23 mouse cellular contexts compared by ENCODE assay signal in the genomic region with DNA sequence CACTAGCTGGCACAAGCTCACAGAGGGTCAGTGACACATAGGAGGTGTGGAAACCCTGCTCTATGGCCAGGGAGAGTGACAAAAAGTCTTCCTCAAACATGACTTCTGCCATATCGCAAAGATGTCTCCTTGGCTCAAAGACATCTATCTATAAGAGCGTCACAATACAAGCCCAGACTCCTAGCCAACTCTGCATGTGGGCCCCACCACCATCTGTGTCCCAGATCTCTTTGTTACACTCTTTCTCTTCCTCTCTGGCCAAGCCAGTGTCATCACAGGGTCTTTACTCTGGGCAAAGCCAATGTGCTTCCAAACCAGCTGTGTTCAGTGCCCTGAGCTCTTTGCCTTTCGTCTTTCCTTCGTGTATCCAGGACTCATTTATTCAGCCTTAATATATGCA.
DNase-seq lines count a peak whose midpoint lies in the region; ATAC-seq and TF ChIP-seq lines count a peak whose summit lies in the region.
"Had no signal": no experiment of that assay in that cellular context is flagged by ENCODE, and none has a peak within 500 bp of the region (broad histone marks: within the 10 kb centered on the region; RNA-seq: fewer than 3 reads in every experiment).

No protein-coding gene starts in this region.

- H3K4me2 ChIP-seq in hindbrain, embryonic 16.5 days (ENCODE audit: low read length): no peak overlapping the region
- H3K4me2 ChIP-seq in hindbrain, embryonic 14.5 days (replicated peaks): no peak overlapping the region
- no peak overlapping the region for H3K4me2 ChIP-seq in limb, embryonic 15.5 days
- H3K4me2 ChIP-seq: embryonic facial prominence, embryonic 12.5 days; forebrain, embryonic 13.5 days; heart, embryonic 13.5 days had no signal

- WGBS in cerebellum, adult 2 months: 19% methylated on average over 4 of the region's 4 CpGs
- WGBS in hindbrain, embryonic 16.5 days: 66% methylated on average over 4 of the region's 4 CpGs
- WGBS in hindbrain, embryonic 14.5 days: 66% methylated on average over 4 of the region's 4 CpGs
- 77% methylated on average over 4 of the region's 4 CpGs for WGBS in limb, embryonic 15.5 days
- 88% methylated on average over 4 of the region's 4 CpGs for WGBS in limb, embryonic 10.5 days

- H3K36me3 ChIP-seq in hindbrain, embryonic 16.5 days (ENCODE audit: control insufficient read depth, insufficient read depth, low read length): no peaks in the 10 kb centered on the region
- no peaks in the 10 kb centered on the region for H3K36me3 ChIP-seq in hindbrain, embryonic 14.5 days (replicated peaks; ENCODE audit: control insufficient read depth, insufficient read depth)
- H3K36me3 ChIP-seq in limb, embryonic 15.5 days: no peaks in the 10 kb centered on the region
- H3K36me3 ChIP-seq in limb, embryonic 10.5 days: no peaks in the 10 kb centered on the region
- H3K36me3 ChIP-seq: embryonic facial prominence, embryonic 12.5 days; forebrain, embryonic 10.5 days; heart, embryonic 10.5 days; heart, embryonic 13.5 days had no signal

- no peak overlapping the region for H3K4me3 ChIP-seq in cerebellum, adult 2 months (replicated peaks; ENCODE audit: insufficient read depth, low read depth, low read length)
- H3K4me3 ChIP-seq in hindbrain, embryonic 16.5 days (ENCODE audit: low read length): no peak overlapping the region
- H3K4me3 ChIP-seq in hindbrain, embryonic 14.5 days (replicated peaks; ENCODE audit: low read length): no peak overlapping the region
- H3K4me3 ChIP-seq in limb, embryonic 15.5 days: no peak overlapping the region
- no peak overlapping the region for H3K4me3 ChIP-seq in limb, embryonic 10.5 days
- H3K4me3 ChIP-seq: embryonic facial prominence, embryonic 12.5 days; forebrain, embryonic 10.5 days; forebrain, embryonic 13.5 days; heart, adult 2 months; heart, embryonic 10.5 days; heart, embryonic 13.5 days had no signal

- no peak overlapping the region for H3K27ac ChIP-seq in cerebellum, adult 2 months (ENCODE audit: insufficient read depth, low read length)
- no peak overlapping the region for H3K27ac ChIP-seq in hindbrain, embryonic 16.5 days (ENCODE audit: low read depth, low read length)
- H3K27ac ChIP-seq in hindbrain, embryonic 14.5 days: no peak overlapping the region
- peak overlapping the region; percentile 47 for H3K27ac ChIP-seq in limb, embryonic 15.5 days
- H3K27ac ChIP-seq in limb, embryonic 10.5 days: no peak overlapping the region
- H3K27ac ChIP-seq: embryonic facial prominence, embryonic 12.5 days; forebrain, embryonic 10.5 days; heart, adult 2 months; heart, embryonic 10.5 days; heart, embryonic 13.5 days had no signal

- H3K27me3 ChIP-seq in cerebellum, adult 2 months (ENCODE audit: control insufficient read depth, insufficient read depth, low read length): no peaks in the 10 kb centered on the region
- H3K27me3 ChIP-seq in hindbrain, embryonic 16.5 days (replicated peaks; ENCODE audit: control insufficient read depth, insufficient read depth, low read length): peaks cover 6% of the 10 kb centered on the region
- H3K27me3 ChIP-seq in hindbrain, embryonic 14.5 days (ENCODE audit: control insufficient read depth, insufficient read depth, low read length): peaks cover 31% of the 10 kb centered on the region
- H3K27me3 ChIP-seq in limb, embryonic 15.5 days: peaks cover 2% of the 10 kb centered on the region; the same call in 1 of the 2 replicates
- peaks cover 99% of the 10 kb centered on the region for H3K27me3 ChIP-seq in limb, embryonic 10.5 days (ENCODE audit: low read depth, poor library complexity, severe bottlenecking)

- DNase-seq in cerebellum, adult 2 months: peak; percentile 18 to 20
- peak; percentile 54 to 57 for DNase-seq in cerebellum, postnatal 14 days
- no peak for DNase-seq in cerebellum, adult 9-11 months
- DNase-seq in hindbrain, embryonic 14.5 days (ENCODE audit: low spot score): no peak
- DNase-seq in limb, embryonic 10.5 days (ENCODE audit: low spot score): no peak
- DNase-seq: adrenal gland, adult 8-10 months; adrenal gland, postnatal 25 days; gastrocnemius, postnatal 10 days; gastrocnemius, postnatal 36 days; heart, adult 2 months; heart, postnatal 14 days; heart, postnatal 4 days; kidney, adult 8-10 months had no signal

- TF ChIP-seq POLR2A in cerebellum, adult 2 months (IDR thresholded peaks at IDR 0.05; ENCODE audit: borderline replicate concordance, insufficient read depth, low read length): no peak

- peaks cover 9% of the 10 kb centered on the region; the same call in 1 of the 2 replicates for H3K4me1 ChIP-seq in cerebellum, adult 2 months (ENCODE audit: control insufficient read depth, insufficient read depth, low read length)
- H3K4me1 ChIP-seq in hindbrain, embryonic 16.5 days (ENCODE audit: control insufficient read depth, insufficient read depth, low read depth, low read length): peaks cover 10% of the 10 kb centered on the region; the same call in 1 of the 2 replicates
- H3K4me1 ChIP-seq in hindbrain, embryonic 14.5 days (replicated peaks; ENCODE audit: control insufficient read depth, insufficient read depth, low read length): peaks cover 9% of the 10 kb centered on the region; the same call in 1 of the 2 replicates
- H3K4me1 ChIP-seq in limb, embryonic 15.5 days: peaks cover 30% of the 10 kb centered on the region
- peaks cover 40% of the 10 kb centered on the region for H3K4me1 ChIP-seq in limb, embryonic 10.5 days

- no peak overlapping the region for H3K9ac ChIP-seq in hindbrain, embryonic 16.5 days (ENCODE audit: low read depth, low read length)
- no peak overlapping the region for H3K9ac ChIP-seq in hindbrain, embryonic 14.5 days
- H3K9ac ChIP-seq in limb, embryonic 15.5 days: no peak overlapping the region
- H3K9ac ChIP-seq: embryonic facial prominence, embryonic 12.5 days; forebrain, embryonic 13.5 days; heart, embryonic 13.5 days had no signal

- ATAC-seq in cerebellum, adult (ENCODE audit: insufficient number of reproducible peaks, low FRiP score, low TSS enrichment): no peak
- peak; percentile 37; the same call in 1 of the 2 replicates for ATAC-seq in hindbrain, embryonic 16.5 days
- ATAC-seq in hindbrain, embryonic 14.5 days (ENCODE audit: low FRiP score): no peak
- no peak for ATAC-seq in limb, embryonic 15.5 days (ENCODE audit: insufficient number of reproducible peaks, low FRiP score, low TSS enrichment, low read depth)
- ATAC-seq: activated CD4-positive, CD25-positive, alpha-beta regulatory T cell, adult 4 months; intestine, postnatal 0 days had no signal

- no peaks in the 10 kb centered on the region for H3K9me3 ChIP-seq in hindbrain, embryonic 16.5 days (ENCODE audit: control insufficient read depth, low read length)
- H3K9me3 ChIP-seq in hindbrain, embryonic 14.5 days (ENCODE audit: control insufficient read depth, low read length): no peaks in the 10 kb centered on the region
- H3K9me3 ChIP-seq in limb, embryonic 15.5 days: no peaks in the 10 kb centered on the region
- H3K9me3 ChIP-seq in limb, embryonic 10.5 days (replicated peaks): no peaks in the 10 kb centered on the region
- H3K9me3 ChIP-seq: embryonic facial prominence, embryonic 12.5 days; forebrain, embryonic 13.5 days; heart, embryonic 10.5 days; heart, embryonic 13.5 days had no signal

- TF ChIP-seq CTCF in cerebellum, adult 2 months (IDR thresholded peaks at IDR 0.05; ENCODE audit: borderline replicate concordance, insufficient read depth, low read depth, low read length): no peak

Comparison
In these comparisons a context has a peak if more than half of its experiments do, and no peak if none do; other contexts are left out.
1. DNase-seq: peak in cerebellum, adult 2 months (2 of 2) and cerebellum, postnatal 14 days (2 of 2); none in cerebellum, adult 9-11 months (single experiment), hindbrain, embryonic 14.5 days (single experiment) and limb, embryonic 10.5 days (single experiment).